Mouse (Mus musculus) lung, postnatal 4 days (tissue): ENCODE measurements around the gene Acod1.

Experiments
- DNase-seq, 2 experiments: peaks; one replicate each; pipeline ENCODE4 v3.0.0; 2021

Acod1 gene

GRCm38 (mm10) chr14:103073825-103074224 lies 27.0 kb downstream of the Acod1 start:
- no peak for DNase-seq

- DNase-seq = no peak
These were observed 28.4 kb downstream of the Acod1 start for GRCm38 (mm10) chr14:103075166-103075565.

- no peak for DNase-seq
These were observed 30.7 kb downstream of the Acod1 start for GRCm38 (mm10) chr14:103077272-103078005.

- no peak for DNase-seq
These were observed 31.5 kb downstream of the Acod1 start for GRCm38 (mm10) chr14:103078006-103078912.

GRCm38 (mm10) chr14:103079209-103079977 lies 32.6 kb downstream of the Acod1 start:
- no peak for DNase-seq

GRCm38 (mm10) chr14:103085840-103086533 lies 39.2 kb downstream of the Acod1 start:
- DNase-seq = no peak

GRCm38 (mm10) chr14:103086671-103087324 lies 40.0 kb downstream of the Acod1 start:
- DNase-seq = no peak

- no peak for DNase-seq
These were observed 41.1 kb downstream of the Acod1 start for GRCm38 (mm10) chr14:103087846-103088245.

- DNase-seq = peak; percentile 61 to 67
These were observed 41.8 kb downstream of the Acod1 start for GRCm38 (mm10) chr14:103088624-103089023.

GRCm38 (mm10) chr14:103093236-103093635 lies 46.5 kb downstream of the Acod1 start:
- no peak for DNase-seq

- no peak for DNase-seq
These were observed 46.9 kb downstream of the Acod1 start for GRCm38 (mm10) chr14:103093670-103094069.

- no peak for DNase-seq
These were observed 48.3 kb downstream of the Acod1 start for GRCm38 (mm10) chr14:103095036-103095435.

- DNase-seq = no peak
These were observed 49.0 kb downstream of the Acod1 start for GRCm38 (mm10) chr14:103095826-103096225.

- DNase-seq = peak in 1 of 2 experiments; percentile 29
These were observed 49.8 kb downstream of the Acod1 start for GRCm38 (mm10) chr14:103096621-103097020.

GRCm38 (mm10) chr14:103098213-103098586 lies 51.4 kb downstream of the Acod1 start:
- no peak for DNase-seq

- peak; percentile 89 to 95 for DNase-seq
These were observed 51.9 kb downstream of the Acod1 start for GRCm38 (mm10) chr14:103098587-103099235.

GRCm38 (mm10) chr14:103099238-103099933 lies 52.6 kb downstream of the Acod1 start, which contains the start of gene Fbxl3:
Gene Fbxl3 (minus strand): TSS chr14:103099566.
- peak; percentile 93 to 97 for DNase-seq

- DNase-seq = no peak
These were observed 53.5 kb downstream of the Acod1 start for GRCm38 (mm10) chr14:103100296-103100695.

- DNase-seq = no peak
These were observed 54.4 kb downstream of the Acod1 start for GRCm38 (mm10) chr14:103101171-103101570.

- DNase-seq = no peak
These were observed 55.5 kb downstream of the Acod1 start for GRCm38 (mm10) chr14:103102246-103102645.
